Mouse (Mus musculus) T-helper 1 cell (primary cell): Measurements from ENCODE around the gene Dars2.
"Not testable (repeated sequence)": the region's sequence is repeated elsewhere in the genome, so short reads cannot be mapped to it uniquely, and the experiment has no call there.

ENCODE experiments used
- in situ Hi-C: fragments of 300-600 bp; cut with MboI, MseI; formaldehyde crosslinking; loops from one replicate; pipeline ENCODE4 v1.15.1; 2025; ENCODE audit warnings: high pct_unique_total_duplicates

The Dars2 gene

DNA sequence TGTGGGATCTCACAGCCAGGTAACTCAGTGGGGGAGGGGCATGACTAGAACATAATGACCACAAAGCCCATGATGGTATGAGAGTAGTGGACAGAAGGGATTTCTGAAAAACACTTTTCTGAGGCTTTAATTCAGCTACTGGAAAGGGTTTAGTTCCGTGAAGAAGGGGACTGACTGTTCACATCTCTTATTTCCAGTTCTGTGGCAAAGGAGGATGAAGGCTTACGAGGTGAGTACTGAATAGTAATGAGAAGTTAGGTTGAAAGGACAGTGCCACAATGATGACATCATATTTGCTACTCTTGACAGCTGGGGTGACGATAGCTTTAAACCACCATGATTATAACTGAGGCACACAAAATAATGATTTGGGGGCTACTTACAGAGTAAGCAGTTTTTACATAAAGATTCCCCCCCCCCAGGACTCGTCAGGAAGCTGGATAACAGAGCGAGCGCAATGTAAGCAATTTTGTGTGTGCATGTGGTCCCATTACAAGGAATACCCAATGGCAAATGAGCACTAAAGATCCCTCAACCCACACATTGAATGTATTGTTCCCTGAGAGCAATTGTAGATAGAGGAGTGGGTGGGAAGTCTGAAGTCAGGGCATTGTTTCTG lies 34.6 kb downstream of the Dars2 start:
- in situ Hi-C loops: loop anchor here (10.0 kb wide), 1 partner anchor 991 kb away; the partner anchor contains the start of gene 4930523C07Rik

DNA sequence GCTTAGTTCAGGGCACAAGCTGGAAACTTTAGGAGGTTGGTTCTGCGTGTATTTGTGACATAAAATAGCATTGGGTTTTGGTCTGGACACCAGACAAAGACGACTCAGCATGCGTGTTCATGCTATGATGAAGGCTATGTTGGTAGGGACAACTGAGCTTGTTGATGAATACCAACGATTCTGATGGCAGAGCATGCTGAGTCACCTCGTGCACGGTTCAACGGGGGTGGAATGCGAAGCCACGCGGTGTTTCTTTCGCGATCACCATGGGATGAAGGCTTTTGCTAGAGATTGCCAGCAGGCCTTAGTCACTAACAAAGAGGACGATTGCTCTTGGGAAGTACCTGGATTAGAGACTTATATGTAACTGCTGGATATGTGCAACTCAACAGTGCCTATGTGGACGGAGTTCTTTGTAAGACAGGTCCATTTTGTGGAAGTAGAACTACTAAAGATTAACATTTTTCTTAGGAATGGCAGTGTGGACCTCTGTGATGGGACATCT lies 35.1 kb downstream of the Dars2 start:
- in situ Hi-C loops: loop anchor here (10.0 kb wide), 1 partner anchor 991 kb away; the partner anchor contains the start of gene 4930523C07Rik

DNA sequence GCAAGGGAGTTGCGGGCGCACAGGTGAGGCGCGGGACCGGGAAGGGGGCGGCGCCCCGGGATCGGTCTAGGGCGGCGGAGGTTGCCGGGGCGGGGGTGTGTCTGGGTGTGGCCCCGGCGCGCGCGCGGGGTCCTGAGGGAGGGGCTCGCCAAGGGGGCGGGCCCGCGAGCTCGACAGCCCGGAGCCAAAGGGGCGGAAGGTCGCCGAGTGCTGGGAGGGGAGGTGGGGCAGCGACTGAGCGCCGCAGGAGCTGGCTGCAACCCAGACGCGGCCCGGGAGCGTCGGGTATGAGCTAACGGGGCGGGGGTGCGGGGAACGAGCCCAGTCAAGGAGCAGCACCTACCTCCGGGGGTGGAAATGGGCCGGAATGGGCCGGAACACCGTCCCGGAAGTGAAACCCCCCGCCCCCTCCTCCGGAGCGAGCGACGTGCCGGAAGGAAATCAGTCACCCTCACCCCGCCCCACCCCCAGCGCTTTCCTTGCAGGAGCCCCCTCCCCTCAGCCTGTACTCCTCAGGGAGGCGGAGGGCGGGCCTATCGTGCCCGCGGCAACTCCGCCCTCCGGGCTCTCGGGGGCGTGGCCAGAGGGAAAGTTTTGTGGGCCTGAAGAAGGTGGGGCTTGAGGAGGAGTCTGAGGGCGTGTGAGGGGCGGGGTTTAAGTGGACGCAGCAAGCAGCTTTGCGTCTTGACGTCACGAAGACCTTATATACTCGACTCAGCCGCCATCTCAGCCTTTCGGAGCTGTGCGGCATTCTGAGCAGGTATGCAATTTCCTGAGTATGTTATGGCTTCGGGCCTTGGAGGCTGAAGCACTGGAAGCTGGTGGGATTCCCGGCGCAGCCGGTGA lies 35.8 kb downstream of the Dars2 start, which contains the start of gene Zbtb37:
Gene Zbtb37, minus strand, starts transcription at position 415 of the 846 bp plus-strand sequence.
- in situ Hi-C loops: loop anchor here (10.0 kb wide), 1 partner anchor 990 kb away; the partner anchor contains the start of gene 4930523C07Rik

DNA sequence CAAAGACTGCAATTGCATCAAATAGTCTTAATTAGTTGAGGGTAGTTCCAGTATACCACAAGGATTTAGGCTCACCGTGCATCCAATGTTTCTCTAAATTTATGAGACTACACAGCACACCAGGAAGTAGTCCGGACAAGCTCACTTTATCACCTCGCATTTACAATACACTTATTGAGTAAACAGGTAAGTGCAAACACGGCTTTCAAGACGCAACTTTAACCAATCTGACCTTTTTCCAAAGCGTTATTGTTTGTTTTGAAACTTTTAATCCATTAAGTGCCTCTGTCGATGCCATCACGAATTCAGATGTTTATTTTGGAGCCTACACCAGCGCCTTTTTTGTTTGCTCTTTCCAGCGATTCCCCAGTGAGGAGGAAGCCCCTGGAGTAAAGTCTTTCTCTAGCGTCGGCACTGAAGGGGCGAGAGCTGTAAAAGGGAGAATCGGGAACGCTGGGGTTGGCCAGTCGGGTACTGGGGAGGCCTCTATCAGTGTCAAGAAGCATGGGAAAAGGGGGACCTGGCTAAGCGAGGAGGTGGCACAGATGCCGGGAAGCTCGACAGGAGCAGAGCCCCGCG lies 36.5 kb downstream of the Dars2 start:
- in situ Hi-C loops: loop anchor here (10.0 kb wide), 1 partner anchor 989 kb away; the partner anchor contains the start of gene 4930523C07Rik

DNA sequence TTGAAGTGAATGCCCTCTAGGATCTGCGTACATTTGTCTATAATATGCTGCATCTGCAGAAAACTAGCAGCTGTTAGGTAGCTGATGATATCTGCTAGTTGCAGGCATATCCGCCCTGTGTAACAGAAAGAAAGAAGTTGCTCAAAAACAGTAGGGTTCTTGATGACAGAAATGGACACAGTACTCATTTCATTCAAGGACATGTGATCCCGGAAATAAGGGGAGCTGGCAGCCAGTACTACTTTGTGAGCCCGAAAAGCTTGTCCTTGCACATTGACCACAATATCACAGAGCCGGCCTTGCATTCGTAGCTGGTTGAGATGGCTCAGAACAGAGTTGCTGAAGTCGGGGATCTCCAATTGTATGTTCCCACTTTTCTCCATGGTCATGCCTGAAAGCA lies 38.1 kb downstream of the Dars2 start:
- in situ Hi-C loops: loop anchor here (10.0 kb wide), 1 partner anchor 988 kb away; the partner anchor contains the start of gene 4930523C07Rik

DNA sequence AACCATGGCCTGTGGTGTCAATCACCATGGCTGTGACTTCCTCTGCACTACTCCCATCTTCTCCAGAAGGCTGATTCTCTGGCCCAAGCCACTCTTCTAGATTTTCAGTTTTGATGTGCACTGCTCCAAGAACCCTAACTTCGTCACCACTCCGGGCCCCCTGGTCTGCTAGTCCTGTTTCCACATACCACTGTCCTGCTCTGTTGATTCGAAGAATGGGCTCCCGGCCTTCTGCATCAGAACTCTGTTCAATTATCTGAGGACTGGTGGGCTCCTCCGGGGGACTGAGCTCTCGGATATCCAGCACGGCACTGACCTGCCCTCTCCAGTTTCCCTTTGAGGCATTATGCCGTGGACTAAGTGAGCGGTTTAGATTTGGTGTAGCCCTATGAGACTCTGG lies 38.6 kb downstream of the Dars2 start:
- in situ Hi-C loops: loop anchor here (10.0 kb wide), 1 partner anchor 987 kb away; the partner anchor contains the start of gene 4930523C07Rik

DNA sequence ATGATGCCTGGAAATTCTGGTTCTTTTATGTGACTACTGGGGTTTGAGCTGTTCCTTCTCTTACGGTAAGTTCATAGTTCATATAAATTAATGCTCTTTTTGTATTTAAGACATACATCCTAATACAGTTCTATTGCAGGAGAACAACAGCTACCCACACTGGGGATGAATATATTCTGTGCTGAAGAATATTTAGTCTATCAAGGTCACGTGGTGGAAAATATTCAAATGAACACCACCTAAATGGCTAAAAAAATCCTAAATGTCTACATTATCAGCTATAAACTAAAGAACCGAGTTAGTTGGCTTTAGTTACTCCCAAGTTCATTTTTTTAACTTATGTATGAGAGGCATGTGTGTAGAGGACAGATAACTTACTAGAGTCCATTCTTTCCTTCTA lies 40.4 kb downstream of the Dars2 start:
- in situ Hi-C loops: loop anchor here (10.0 kb wide), 1 partner anchor 985 kb away; the partner anchor contains the start of gene 4930523C07Rik

DNA sequence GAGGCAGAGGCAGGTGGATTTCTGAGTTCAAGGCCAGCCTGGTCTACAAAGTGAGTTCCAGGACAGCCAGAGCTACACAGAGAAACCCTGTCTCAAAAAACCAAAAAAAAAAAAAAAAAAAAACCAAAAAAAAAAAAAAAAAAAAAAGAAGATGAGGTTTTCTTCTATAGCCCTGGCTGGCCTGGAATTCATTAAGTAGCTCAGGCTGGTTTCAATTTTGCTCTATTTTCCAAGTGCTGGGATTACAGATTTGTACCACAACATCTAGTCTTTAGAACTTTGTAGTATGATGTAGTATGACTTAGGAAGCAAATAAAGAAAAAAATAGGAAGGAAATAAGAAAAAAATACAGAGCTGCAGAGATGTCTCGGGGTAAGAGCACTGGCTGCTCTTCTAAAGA lies 42.0 kb downstream of the Dars2 start:
- in situ Hi-C loops: not testable (repeated sequence)

DNA sequence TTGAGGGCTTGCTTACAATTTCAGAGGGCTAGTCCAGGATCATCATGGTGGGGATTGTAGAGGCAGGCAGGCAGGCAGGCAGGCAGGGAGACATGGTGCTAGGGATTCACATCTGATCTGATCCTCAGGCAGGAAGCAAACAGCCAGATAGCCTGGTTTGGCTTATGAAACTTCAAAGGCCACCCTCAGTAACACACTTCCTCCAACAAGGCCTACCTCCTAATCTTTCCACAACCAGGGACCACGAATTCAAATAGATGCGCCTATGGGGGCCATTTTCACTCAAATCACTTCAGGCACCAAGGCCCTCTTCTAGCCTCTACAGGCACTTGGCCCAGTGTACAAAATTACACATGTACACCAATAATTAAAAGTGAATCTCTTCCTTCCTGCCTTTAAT lies 43.3 kb downstream of the Dars2 start:
- in situ Hi-C loops: no loop called here

DNA sequence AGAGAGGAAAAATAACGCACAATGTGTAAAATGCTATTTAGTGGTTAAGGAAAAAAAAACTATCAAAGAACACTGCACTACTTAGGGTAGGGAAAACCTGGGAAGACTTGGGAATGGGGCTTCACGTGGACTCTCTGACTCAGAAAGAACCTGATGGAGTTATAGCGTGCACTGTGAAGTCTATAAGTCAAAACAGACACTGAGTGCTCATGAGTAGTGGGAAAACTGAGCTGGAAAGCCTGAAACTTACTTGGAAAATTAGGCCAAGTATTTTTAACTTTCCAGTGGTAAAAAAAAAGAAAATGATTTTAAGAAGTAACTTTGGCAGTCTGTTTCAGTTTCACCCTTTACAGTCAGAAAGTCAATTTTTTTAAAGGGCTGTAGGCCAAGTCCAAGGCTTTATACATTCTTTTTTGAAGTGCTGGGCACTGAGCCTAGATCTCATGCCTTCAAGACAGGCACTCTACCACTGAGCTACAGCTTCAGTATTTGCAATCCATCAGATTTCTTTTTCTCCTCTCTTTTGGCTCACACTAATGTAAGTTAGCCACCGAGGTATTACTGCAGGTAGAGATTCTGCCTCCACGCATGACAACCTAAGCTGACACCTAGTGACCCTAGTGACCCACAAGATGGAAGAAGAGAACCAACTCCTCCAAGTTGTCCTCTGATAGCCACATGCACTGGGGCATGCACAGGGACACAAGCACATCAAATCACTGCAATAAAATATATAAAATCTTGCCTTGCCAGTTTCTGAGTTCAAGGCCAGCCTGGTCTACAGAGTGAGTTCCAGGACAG lies 44.8 kb downstream of the Dars2 start:
- in situ Hi-C loops: no loop called here

DNA sequence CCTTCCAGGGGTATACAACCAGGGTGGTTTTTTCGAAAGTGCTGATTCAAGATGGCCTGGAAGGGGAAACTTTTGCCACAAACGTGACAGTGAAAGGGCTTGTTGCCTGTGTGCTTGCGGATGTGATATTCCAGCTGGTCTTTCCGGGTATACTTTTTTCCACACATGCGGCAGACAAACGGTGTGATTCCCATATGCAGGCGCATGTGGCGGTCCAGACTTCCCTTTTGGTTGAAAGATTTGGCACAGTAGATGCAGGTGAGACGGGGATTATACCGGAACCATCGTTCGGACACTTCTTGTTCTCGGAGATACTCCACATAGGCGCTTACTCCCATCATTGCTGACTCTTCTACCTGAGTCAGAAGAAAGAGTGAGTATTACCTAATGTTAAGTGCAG lies 50.4 kb downstream of the Dars2 start:
- in situ Hi-C loops: no loop called here

DNA sequence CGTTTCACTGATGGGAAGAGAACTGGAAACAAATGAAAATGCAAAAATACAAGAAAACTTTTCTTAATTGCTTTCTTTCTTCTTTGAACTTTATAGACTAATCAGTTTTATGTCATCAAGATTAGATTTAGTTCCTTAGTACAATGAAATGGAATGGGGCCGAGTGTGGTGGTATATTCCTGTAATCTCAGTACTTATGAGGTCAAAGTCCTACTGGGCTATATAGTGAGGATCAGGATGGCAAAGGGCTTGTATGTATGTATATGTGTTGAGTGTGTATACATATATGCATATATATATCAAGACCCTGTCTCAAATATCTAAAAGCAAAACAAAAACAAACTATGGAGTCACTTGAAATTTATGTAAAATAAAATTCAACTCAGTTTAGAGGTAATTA lies 54.1 kb downstream of the Dars2 start:
- in situ Hi-C loops: loop anchor here (10.0 kb wide), 1 partner anchor 62 kb away; no protein-coding TSS in a partner anchor

DNA sequence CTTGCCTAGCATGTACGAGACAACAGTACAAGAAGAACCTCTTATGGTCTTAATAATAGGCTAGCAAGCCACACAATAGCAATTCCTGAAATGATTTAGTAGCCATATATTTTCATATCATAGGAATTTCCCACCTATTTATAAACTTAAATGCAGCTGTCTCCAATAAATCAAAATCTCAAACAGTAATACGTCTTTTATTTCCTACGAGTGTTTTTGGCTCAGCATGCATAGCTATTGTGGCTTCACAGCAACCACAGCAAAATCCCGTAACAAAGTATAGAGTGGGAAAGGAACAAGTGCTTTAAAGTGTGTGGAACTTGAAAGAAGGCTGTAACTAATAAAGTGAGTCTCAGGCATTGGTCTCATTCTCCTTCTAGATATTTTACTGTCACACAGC lies 60.0 kb downstream of the Dars2 start:
- in situ Hi-C loops: loop anchor here (10.0 kb wide), 1 partner anchor 56 kb away; no protein-coding TSS in a partner anchor

DNA sequence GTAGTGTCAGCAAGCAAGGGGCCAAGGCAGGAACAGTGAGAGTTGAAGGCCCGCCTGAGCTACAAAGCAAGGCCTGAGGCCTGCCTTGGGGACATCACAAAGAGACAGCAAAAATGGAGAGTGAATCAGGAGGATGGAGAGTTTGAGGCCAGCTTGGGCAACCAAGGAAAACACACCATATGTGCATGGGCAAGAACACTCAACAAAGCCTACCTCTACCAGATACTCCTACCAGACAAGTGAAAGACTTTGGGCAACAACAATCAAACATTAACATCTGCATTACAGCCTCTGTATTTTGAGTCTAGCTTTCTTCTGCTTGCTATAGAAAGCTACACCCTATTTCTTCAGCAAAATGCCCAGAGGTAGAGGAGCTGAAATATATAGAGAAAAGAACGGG lies 62.4 kb downstream of the Dars2 start:
- in situ Hi-C loops: no loop called here

DNA sequence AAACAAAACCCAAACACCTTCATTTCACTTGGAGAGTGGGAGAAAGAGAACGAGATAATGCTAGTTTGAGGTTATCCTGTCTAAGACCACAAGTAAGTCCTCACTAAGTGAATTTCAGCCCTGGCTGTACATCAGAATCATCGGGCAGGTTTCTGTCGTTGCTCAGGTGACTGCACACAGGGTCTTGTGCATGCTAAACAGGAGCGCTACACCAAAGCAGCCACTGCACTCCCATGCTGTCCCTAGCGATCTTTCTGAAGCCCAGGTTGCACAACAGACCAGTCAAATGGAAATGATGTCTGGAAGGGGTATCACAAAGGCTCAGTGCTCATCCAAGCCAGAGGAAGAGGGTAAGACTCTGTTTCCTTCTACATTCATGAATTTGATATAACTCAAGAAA lies 64.0 kb downstream of the Dars2 start:
- in situ Hi-C loops: no loop called here

DNA sequence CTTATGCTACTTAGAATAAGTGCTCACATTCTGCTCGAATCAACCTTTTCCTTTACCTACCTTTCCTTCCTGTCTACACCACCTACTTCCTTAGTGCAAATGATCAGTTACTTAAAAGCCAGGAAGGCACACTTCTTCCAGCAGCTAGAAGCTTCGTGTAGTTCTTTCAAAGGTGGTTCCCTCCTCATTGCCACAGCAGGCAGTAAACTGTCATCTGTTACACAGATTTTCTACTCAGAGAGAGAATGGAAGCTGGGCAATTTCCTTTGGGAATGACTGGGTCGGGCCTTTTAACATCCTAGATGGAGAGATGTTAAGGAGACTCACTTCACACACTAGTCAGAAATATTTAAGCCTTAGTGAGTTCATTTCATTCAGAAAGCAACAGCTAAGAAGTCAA lies 64.9 kb downstream of the Dars2 start:
- in situ Hi-C loops: no loop called here

DNA sequence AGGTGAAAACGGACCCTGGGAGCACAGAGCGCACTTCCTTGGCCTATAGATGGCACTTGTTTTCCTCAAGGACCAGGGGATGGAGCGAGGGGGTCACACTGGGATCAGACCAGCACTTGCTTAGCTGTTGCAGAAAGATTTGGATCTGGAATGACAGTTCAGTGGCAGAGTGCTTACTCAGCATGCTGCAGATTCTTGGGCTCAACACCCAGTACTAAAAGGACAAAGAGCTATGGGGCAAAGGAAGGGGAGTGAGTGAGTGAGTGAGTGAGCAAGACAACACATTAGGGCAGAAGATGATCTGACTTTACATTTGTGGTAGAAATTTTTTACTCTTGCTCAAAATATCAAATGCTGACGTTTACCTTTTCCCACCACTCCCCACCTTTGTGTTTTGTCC lies 65.5 kb downstream of the Dars2 start:
- in situ Hi-C loops: no loop called here

DNA sequence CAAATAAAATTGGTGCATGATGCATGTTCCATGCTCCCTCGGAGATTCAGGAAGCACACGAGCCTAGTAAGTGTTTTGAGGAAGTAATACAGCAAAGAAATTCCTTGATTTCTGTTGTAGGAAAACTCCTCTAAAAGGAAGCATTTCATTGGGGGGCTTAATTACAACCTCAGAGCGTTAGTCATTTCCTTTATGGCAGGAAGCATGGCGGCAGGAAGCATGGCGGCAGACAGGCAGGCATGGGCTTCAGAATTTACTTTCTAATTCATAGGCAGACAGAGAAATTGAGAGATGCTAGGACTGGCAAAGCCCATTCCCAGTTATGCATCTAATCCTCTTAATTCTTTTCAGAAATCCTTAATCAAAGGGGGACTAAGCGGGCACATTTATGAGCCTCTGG lies 76.6 kb downstream of the Dars2 start:
- in situ Hi-C loops: no loop called here
